Mouse (Mus musculus) limb, embryonic 11.5 days (tissue): ENCODE measurements around the gene Slx4ip. TPM values are rescaled to one million over a fixed set of nuclear protein-coding genes. Genes with fewer than 3 reads are reported as not detected.

ENCODE experiments used
- ATAC-seq: fragments of 200-750 bp; cut with Nextera tagmentation; 2 replicates; pipeline ENCODE4 v1.8.0; 2017; ENCODE audit warnings: low read depth; ENCODE audit not compliant: insufficient number of reproducible peaks, low FRiP score, low TSS enrichment
- DNase-seq: peaks from one replicate; pipeline ENCODE4 v3.0.0-alpha.2; 2015; ENCODE audit warnings: low spot score
- H3K27ac ChIP-seq: fragments of 300-500 bp; sonication (generic); replicated peaks from 2 replicates; pipeline ENCODE4 v1.5.1; 2014; ENCODE audit warnings: low read depth, mild to moderate bottlenecking, low read length
- H3K27me3 ChIP-seq: fragments of 300-500 bp; sonication (generic); 2 replicates; pipeline ENCODE4 v1.6.1; 2014; ENCODE audit warnings: mild to moderate bottlenecking, low read length, mixed read lengths; ENCODE audit not compliant: control insufficient read depth, insufficient read depth
- H3K36me3 ChIP-seq: fragments of 300-500 bp; sonication (generic); 2 replicates; pipeline ENCODE4 v1.6.1; 2014; ENCODE audit warnings: mild to moderate bottlenecking, low read length, moderate library complexity, mixed read lengths; ENCODE audit not compliant: control insufficient read depth, insufficient read depth
- H3K4me1 ChIP-seq: fragments of 300-500 bp; sonication (generic); 2 replicates; pipeline ENCODE4 v1.6.1; 2014; ENCODE audit warnings: low read length, mixed read lengths; ENCODE audit not compliant: control insufficient read depth, insufficient read depth
- H3K4me2 ChIP-seq: fragments of 300-500 bp; sonication (generic); 2 replicates; pipeline ENCODE4 v1.6.1; 2014; ENCODE audit warnings: low read depth, mild to moderate bottlenecking, moderate library complexity; ENCODE audit not compliant: severe bottlenecking
- H3K4me3 ChIP-seq: fragments of 300-500 bp; sonication (generic); 2 replicates; pipeline ENCODE4 v1.5.1; 2014; ENCODE audit warnings: low read depth, low read length
- H3K9ac ChIP-seq: fragments of 300-500 bp; sonication (generic); 2 replicates; pipeline ENCODE4 v1.6.1; 2014; ENCODE audit warnings: mild to moderate bottlenecking, low read length
- H3K9me3 ChIP-seq: fragments of 300-500 bp; sonication (generic); 2 replicates; pipeline ENCODE4 v1.6.1; 2016; ENCODE audit warnings: low read length; ENCODE audit not compliant: control insufficient read depth
- WGBS: fragments of 180-500 bp; shearing (Covaris S2); extraction: QIAGEN DNeasy Blood & Tissue Kit; methylation state at CpG from one replicate; pipeline ENCODE4 v1.1.7; 2014; 5-methylcytosine and 5-hydroxymethylcytosine counted together
- polyA plus RNA-seq: library from polyadenylated mRNA; unstranded; fragments of >200 nt; fragmentation: Nextera tagmentation; extraction: Ambion mirVana; gene quantifications from 2 replicates; pipeline ENCODE4 v1.2.1, GENCODE M21; 2014

The Slx4ip gene
- polyA plus RNA-seq, 1 experiment from 2014 or later, result 8.5 TPM

- Histone ChIP-seq H3K4me3 (no peak overlapping the region), H3K9ac (no peak overlapping the region), H3K4me2 (no peak overlapping the region), H3K4me1 (no peaks in the 10 kb centered on the region), H3K27me3 (no peaks in the 10 kb centered on the region), H3K27ac (no peak overlapping the region), H3K9me3 (no peaks in the 10 kb centered on the region), H3K36me3 (no peaks in the 10 kb centered on the region)
- no peak for ATAC-seq
- no peak for DNase-seq
- 80% methylated on average over 4 of the region's 4 CpGs for WGBS
Observed at GRCm38 (mm10) chr2:136921003-136921408, 30.0 kb downstream of the Slx4ip start.

- Histone ChIP-seq H3K9me3 (no peaks in the 10 kb centered on the region), H3K27ac (no peak overlapping the region), H3K36me3 (no peaks in the 10 kb centered on the region), H3K9ac (no peak overlapping the region), H3K4me2 (no peak overlapping the region), H3K4me1 (no peaks in the 10 kb centered on the region), H3K4me3 (no peak overlapping the region), H3K27me3 (no peaks in the 10 kb centered on the region)
- 89% methylated on average over 4 of the region's 4 CpGs for WGBS
- ATAC-seq (no peak), DNase-seq (no peak)
Observed at GRCm38 (mm10) chr2:136936391-136937288, 45.6 kb downstream of the Slx4ip start.

DNA sequence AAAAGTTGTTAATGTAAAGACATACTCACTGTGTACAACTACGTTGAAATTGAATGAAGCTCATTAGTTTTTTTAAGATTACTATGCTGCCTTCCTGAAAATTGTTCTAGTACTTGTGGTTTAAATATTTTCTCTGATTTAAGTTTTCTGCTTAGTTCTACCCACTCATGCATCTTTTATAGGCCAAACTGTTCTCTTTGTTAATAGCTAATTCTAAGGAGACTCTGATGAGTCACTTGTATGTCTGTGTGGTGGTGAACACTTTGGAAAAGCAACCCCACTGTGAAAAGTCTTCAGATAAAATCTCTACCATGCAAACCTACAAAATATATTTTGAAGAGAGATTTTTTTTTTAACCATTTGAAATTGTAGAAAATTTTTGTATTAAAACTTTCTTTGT lies 47.2 kb downstream of the Slx4ip start:
- Histone ChIP-seq H3K4me1 (no peaks in the 10 kb centered on the region), H3K9me3 (no peaks in the 10 kb centered on the region), H3K27me3 (no peaks in the 10 kb centered on the region), H3K9ac (no peak overlapping the region), H3K27ac (no peak overlapping the region), H3K4me2 (no peak overlapping the region), H3K36me3 (no peaks in the 10 kb centered on the region), H3K4me3 (no peak overlapping the region)
- no peak for ATAC-seq
- 89% methylated on average over 1 of the region's 1 CpGs for WGBS
- DNase-seq, result no peak

- Histone ChIP-seq H3K4me2 (no peak overlapping the region), H3K4me3 (no peak overlapping the region), H3K27ac (no peak overlapping the region), H3K27me3 (no peaks in the 10 kb centered on the region), H3K36me3 (no peaks in the 10 kb centered on the region), H3K9ac (no peak overlapping the region), H3K9me3 (no peaks in the 10 kb centered on the region), H3K4me1 (no peaks in the 10 kb centered on the region)
- DNase-seq (no peak), ATAC-seq (no peak)
- WGBS, result 94% methylated on average over 5 of the region's 5 CpGs
Observed at GRCm38 (mm10) chr2:136946297-136946696, 55.3 kb downstream of the Slx4ip start.

DNA sequence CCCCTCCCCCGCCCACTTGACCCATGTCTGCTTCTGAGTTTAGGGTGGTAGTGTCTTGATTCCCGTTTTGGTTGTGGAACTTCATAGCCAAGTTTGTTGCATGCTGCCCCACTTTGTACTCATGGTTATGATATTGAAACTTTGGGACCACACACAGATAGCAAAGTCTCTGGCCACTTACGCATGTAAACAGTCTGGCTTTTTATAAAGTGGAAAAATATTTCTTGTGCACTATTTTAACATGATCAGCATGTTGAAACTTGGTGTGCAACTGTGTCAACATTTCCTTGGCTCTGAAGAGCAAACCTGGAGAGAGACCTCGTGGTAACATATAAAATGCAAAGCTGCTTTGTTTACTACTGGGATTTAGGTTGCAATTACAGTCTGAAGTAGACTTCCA lies 56.5 kb downstream of the Slx4ip start:
- no peaks in the 10 kb centered on the region for H3K4me1 ChIP-seq
- H3K27me3 ChIP-seq, result no peaks in the 10 kb centered on the region
- no peak overlapping the region for H3K4me3 ChIP-seq
- no peaks in the 10 kb centered on the region for H3K36me3 ChIP-seq
- no peak overlapping the region for H3K27ac ChIP-seq
- ATAC-seq (no peak), DNase-seq (no peak)
- no peak overlapping the region for H3K9ac ChIP-seq
- H3K4me2 ChIP-seq, result no peak overlapping the region
- 70% methylated on average over 4 of the region's 4 CpGs for WGBS
- H3K9me3 ChIP-seq, result no peaks in the 10 kb centered on the region

GRCm38 (mm10) chr2:136947937-136948336 lies 56.9 kb downstream of the Slx4ip start:
- no peak for DNase-seq
- WGBS, result 7% methylated on average over 5 of the region's 5 CpGs
- no peak overlapping the region for H3K27ac ChIP-seq

DNA sequence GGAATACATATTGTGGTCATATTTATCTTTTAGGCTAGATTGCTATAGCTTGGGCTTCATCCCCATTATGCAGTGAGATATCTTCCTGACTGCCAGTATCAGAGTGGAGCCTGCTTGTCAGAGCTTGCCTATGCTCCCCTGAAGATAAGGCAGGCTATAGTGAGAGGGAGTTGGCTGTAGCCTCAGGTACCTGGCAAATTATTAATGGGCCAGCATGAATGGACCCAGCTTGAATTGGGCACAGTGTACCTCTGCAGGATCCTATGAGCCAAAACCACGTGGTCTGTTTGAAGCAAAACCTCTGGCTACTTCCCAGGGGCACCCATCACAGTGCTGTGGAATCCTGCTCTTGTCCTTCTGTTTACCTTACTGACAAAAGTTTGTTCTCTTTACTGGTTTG lies 61.2 kb downstream of the Slx4ip start:
- H3K4me1 ChIP-seq, result peaks cover 3% of the 10 kb centered on the region
- no peak overlapping the region for H3K27ac ChIP-seq
- no peak overlapping the region for H3K4me2 ChIP-seq
- DNase-seq, result no peak
- WGBS, result 68% methylated on average over 1 of the region's 1 CpGs
- H3K9ac ChIP-seq, result no peak overlapping the region
- no peaks in the 10 kb centered on the region for H3K9me3 ChIP-seq
- ATAC-seq, result no peak
- no peaks in the 10 kb centered on the region for H3K36me3 ChIP-seq
- H3K27me3 ChIP-seq, result no peaks in the 10 kb centered on the region
- H3K4me3 ChIP-seq, result no peak overlapping the region

More at GRCm38 (mm10) chr2:136947937-136948336, 56.9 kb downstream of the Slx4ip start:
- Histone ChIP-seq H3K4me1 (no peaks in the 10 kb centered on the region), H3K9me3 (no peaks in the 10 kb centered on the region), H3K4me2 (no peak overlapping the region), H3K9ac (no peak overlapping the region), H3K4me3 (no peak overlapping the region), H3K27me3 (no peaks in the 10 kb centered on the region), H3K36me3 (no peaks in the 10 kb centered on the region)
- no peak for ATAC-seq

GRCm38 (mm10) chr2:136955726-136956571 lies 64.9 kb downstream of the Slx4ip start:
- Histone ChIP-seq H3K4me1 (peaks cover 3% of the 10 kb centered on the region), H3K27me3 (no peaks in the 10 kb centered on the region), H3K27ac (no peak overlapping the region), H3K36me3 (no peaks in the 10 kb centered on the region), H3K9me3 (no peaks in the 10 kb centered on the region), H3K9ac (no peak overlapping the region), H3K4me2 (no peak overlapping the region), H3K4me3 (no peak overlapping the region)
- DNase-seq (no peak), ATAC-seq (peak; percentile 12; the same call in 1 of the 2 replicates)
- WGBS, result 36% methylated on average over 9 of the region's 9 CpGs
